Mouse (Mus musculus): ENCODE data around the gene Gm11568. TPM values are rescaled to one million over a fixed set of nuclear protein-coding genes. Genes with fewer than 3 reads are reported as not detected.

Gm11568 gene
- polyA plus RNA-seq, 1 experiment: not detected

DNA sequence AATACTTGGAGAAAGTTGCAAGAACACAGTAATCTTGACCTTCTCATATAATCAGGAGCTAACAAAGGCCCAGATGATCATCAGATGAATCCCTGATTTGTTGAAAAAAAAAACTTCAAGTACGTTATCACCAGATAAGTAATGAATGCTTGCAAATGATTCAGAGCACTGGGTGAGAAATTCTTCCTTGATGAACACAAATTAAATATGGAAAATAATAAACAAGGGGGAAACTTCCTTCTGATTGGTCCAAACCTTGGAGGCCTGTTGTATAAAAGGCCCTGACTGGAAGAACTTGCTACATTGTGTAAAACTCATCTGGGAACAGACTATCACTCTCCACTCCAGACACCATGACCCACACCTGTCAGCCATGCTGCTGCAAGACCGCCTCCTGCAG, 49.9 kb downstream of the Gm11568 start, which contains the start of gene Krtap31-1:
Krtap31-1 (plus strand) TSS at position 301 of the 400 bp plus-strand sequence.
- H3K4me1 ChIP-seq (ENCODE audit: control insufficient read depth, insufficient read depth, low read length): no peaks in the 10 kb centered on the region
- TF ChIP-seq CTCF (IDR thresholded peaks at IDR 0.05; ENCODE audit: borderline replicate concordance, insufficient read depth, low read length) (no peak), POLR2A (IDR thresholded peaks at IDR 0.05; ENCODE audit: low read depth, low read length) (no peak)
- no peak within 1 kb of the TSS for H3K4me3 ChIP-seq (ENCODE audit: insufficient read depth, low read length)
- H3K27ac ChIP-seq (ENCODE audit: insufficient read depth, low read length): no peak within 1 kb of the TSS

Other genes starting within 250 kb of the Gm11568 start
- gene Gm11937, start 247.7 kb upstream of the Gm11568 start, polyA plus RNA-seq (2011; ENCODE audit: insufficient read length, low read depth, missing spikeins): not detected in 2 replicates
- not detected in 2 replicates for gene Krtap2-4, start 243.1 kb upstream of the Gm11568 start, polyA plus RNA-seq (2011; ENCODE audit: insufficient read length, low read depth, missing spikeins)
- gene Gm11562, start 237.5 kb upstream of the Gm11568 start, polyA plus RNA-seq (2011; ENCODE audit: insufficient read length, low read depth, missing spikeins): not detected in 2 replicates
- gene Krtap4-1, start 229.7 kb upstream of the Gm11568 start, polyA plus RNA-seq (2011; ENCODE audit: insufficient read length, low read depth, missing spikeins): not detected in 2 replicates
- not detected in 2 replicates for gene Krtap4-2, start 222.8 kb upstream of the Gm11568 start, polyA plus RNA-seq (2011; ENCODE audit: insufficient read length, low read depth, missing spikeins)
- not detected in 2 replicates for gene Krtap4-7, start 213.8 kb upstream of the Gm11568 start, polyA plus RNA-seq (2011; ENCODE audit: insufficient read length, low read depth, missing spikeins)
- not detected in 2 replicates for gene Gm11555, start 207.7 kb upstream of the Gm11568 start, polyA plus RNA-seq (2011; ENCODE audit: insufficient read length, low read depth, missing spikeins)
- gene Gm11563, start 199.0 kb upstream of the Gm11568 start, polyA plus RNA-seq (2011; ENCODE audit: insufficient read length, low read depth, missing spikeins): not detected in 2 replicates
- not detected in 2 replicates for gene Krtap4-6, start 192.0 kb upstream of the Gm11568 start, polyA plus RNA-seq (2011; ENCODE audit: insufficient read length, low read depth, missing spikeins)
- not detected in 2 replicates for gene Gm14190, start 167.2 kb upstream of the Gm11568 start, polyA plus RNA-seq (2011; ENCODE audit: insufficient read length, low read depth, missing spikeins)
- gene Gm14180, start 123.6 kb upstream of the Gm11568 start, polyA plus RNA-seq (2011; ENCODE audit: insufficient read length, low read depth, missing spikeins): not detected in 2 replicates
- not detected in 2 replicates for gene Gm11595, start 85.0 kb upstream of the Gm11568 start, polyA plus RNA-seq (2011; ENCODE audit: insufficient read length, low read depth, missing spikeins)
- gene Krtap4-8, start 77.2 kb upstream of the Gm11568 start, polyA plus RNA-seq (2011; ENCODE audit: insufficient read length, low read depth, missing spikeins): not detected in 2 replicates
- gene Krtap4-9, start 72.7 kb upstream of the Gm11568 start, polyA plus RNA-seq (2011; ENCODE audit: insufficient read length, low read depth, missing spikeins): not detected in 2 replicates
- gene Gm11596, start 64.5 kb upstream of the Gm11568 start, polyA plus RNA-seq (2011; ENCODE audit: insufficient read length, low read depth, missing spikeins): not detected in 2 replicates
- gene Gm11569, start 59.0 kb upstream of the Gm11568 start, polyA plus RNA-seq (2011; ENCODE audit: insufficient read length, low read depth, missing spikeins): not detected in 2 replicates
- gene Gm11554, start 53.5 kb upstream of the Gm11568 start, polyA plus RNA-seq (2011; ENCODE audit: insufficient read length, low read depth, missing spikeins): not detected in 2 replicates
- not detected in 2 replicates for gene Krtap4-13, start 48.0 kb upstream of the Gm11568 start, polyA plus RNA-seq (2011; ENCODE audit: insufficient read length, low read depth, missing spikeins)
- gene Gm11564, start 42.3 kb upstream of the Gm11568 start, polyA plus RNA-seq (2011; ENCODE audit: insufficient read length, low read depth, missing spikeins): not detected in 2 replicates
- gene 2300003K06Rik, start 19.9 kb upstream of the Gm11568 start, polyA plus RNA-seq (2011; ENCODE audit: insufficient read length, low read depth, missing spikeins): not detected in 2 replicates
- not detected in 2 replicates for gene Krtap4-16, start 6.3 kb upstream of the Gm11568 start, polyA plus RNA-seq (2011; ENCODE audit: insufficient read length, low read depth, missing spikeins)
- not detected in 2 replicates for gene Gm11559, start 6.6 kb downstream of the Gm11568 start, polyA plus RNA-seq (2011; ENCODE audit: insufficient read length, low read depth, missing spikeins)
- gene Krtap9-1, start 15.5 kb downstream of the Gm11568 start, polyA plus RNA-seq (2011; ENCODE audit: insufficient read length, low read depth, missing spikeins): not detected in 2 replicates
- not detected in 2 replicates for gene Gm11567, start 21.3 kb downstream of the Gm11568 start, polyA plus RNA-seq (2011; ENCODE audit: insufficient read length, low read depth, missing spikeins)
- gene Krtap31-1, start 50.0 kb downstream of the Gm11568 start, polyA plus RNA-seq (2011; ENCODE audit: insufficient read length, low read depth, missing spikeins): not detected in 2 replicates
- not detected in 2 replicates for gene Gm11565, start 56.8 kb downstream of the Gm11568 start, polyA plus RNA-seq (2011; ENCODE audit: insufficient read length, low read depth, missing spikeins)
- not detected in 2 replicates for gene Krtap31-2, start 78.4 kb downstream of the Gm11568 start, polyA plus RNA-seq (2011; ENCODE audit: insufficient read length, low read depth, missing spikeins)
- gene Krtap9-5, start 90.6 kb downstream of the Gm11568 start, polyA plus RNA-seq (2011; ENCODE audit: insufficient read length, low read depth, missing spikeins): not detected in 2 replicates
- not detected in 2 replicates for gene Krtap29-1, start 121.1 kb downstream of the Gm11568 start, polyA plus RNA-seq (2011; ENCODE audit: insufficient read length, low read depth, missing spikeins)
- gene Krtap16-1, start 128.7 kb downstream of the Gm11568 start, polyA plus RNA-seq (2011; ENCODE audit: insufficient read length, low read depth, missing spikeins): not detected in 2 replicates
- gene Krtap17-1, start 136.1 kb downstream of the Gm11568 start, polyA plus RNA-seq (2011; ENCODE audit: insufficient read length, low read depth, missing spikeins): not detected in 2 replicates
- gene Krt33a, start 158.3 kb downstream of the Gm11568 start, polyA plus RNA-seq (2011; ENCODE audit: insufficient read length, low read depth, missing spikeins): not detected in 2 replicates
- not detected in 2 replicates for gene Krt33b, start 172.0 kb downstream of the Gm11568 start, polyA plus RNA-seq (2011; ENCODE audit: insufficient read length, low read depth, missing spikeins)
- not detected in 2 replicates for gene Krt34, start 183.6 kb downstream of the Gm11568 start, polyA plus RNA-seq (2011; ENCODE audit: insufficient read length, low read depth, missing spikeins)
- gene Krt31, start 192.6 kb downstream of the Gm11568 start, polyA plus RNA-seq (2011; ENCODE audit: insufficient read length, low read depth, missing spikeins): not detected in 2 replicates
- gene Krt32, start 230.3 kb downstream of the Gm11568 start, polyA plus RNA-seq (2011; ENCODE audit: insufficient read length, low read depth, missing spikeins): not detected in 2 replicates
- not detected in 2 replicates for gene Krt35, start 238.3 kb downstream of the Gm11568 start, polyA plus RNA-seq (2011; ENCODE audit: insufficient read length, low read depth, missing spikeins)
- not detected in 2 replicates for gene Krt36, start 247.7 kb downstream of the Gm11568 start, polyA plus RNA-seq (2011; ENCODE audit: insufficient read length, low read depth, missing spikeins)

All from embryonic fibroblast, embryonic 13.5 days (primary cell).